Mouse (Mus musculus): ENCODE measurements around the gene Ints11. TPM values are rescaled to one million over a fixed set of nuclear protein-coding genes. Genes with fewer than 3 reads are reported as not detected.
A peak's percentile ranks its signal among the peaks of the same experiment; 100 is the strongest.

Gene Ints11
- polyA plus RNA-seq, 1 experiment: 72.1 TPM

DNA sequence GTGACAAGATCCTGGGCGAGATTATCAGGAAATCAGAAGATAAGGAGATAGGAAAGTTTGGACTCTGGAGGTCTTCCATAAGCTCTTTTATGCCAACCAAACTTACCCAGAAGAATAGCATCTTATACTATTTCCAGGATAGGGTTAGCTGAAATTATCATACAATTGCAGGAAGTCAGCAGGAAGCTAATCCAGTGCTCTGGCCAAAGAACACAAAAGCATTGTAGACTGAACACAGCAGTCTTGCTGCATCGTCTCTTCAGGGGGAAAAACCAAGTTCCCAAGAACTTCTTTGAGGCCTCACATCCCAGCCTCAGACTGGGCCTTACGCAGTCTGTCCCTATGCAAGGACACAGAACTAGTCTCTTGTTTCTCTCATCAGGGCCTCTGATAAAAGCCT lies 14.2 kb downstream of the Ints11 start:
- TF ChIP-seq REST (IDR thresholded peaks at IDR 0.05; ENCODE audit: insufficient read depth, insufficient read length) (no peak), MAX (IDR thresholded peaks at IDR 0.05; ENCODE audit: low read depth) (no peak), TCF3 (IDR thresholded peaks at IDR 0.05; ENCODE audit: insufficient read length, low read depth) (no peak), POLR2A (IDR thresholded peaks at IDR 0.05; ENCODE audit: insufficient read length, low read depth) (no peak), TCF12 (IDR thresholded peaks at IDR 0.05; ENCODE audit: insufficient read depth, poor library complexity, severe bottlenecking) (no peak), USF1 (IDR thresholded peaks at IDR 0.05; ENCODE audit: low read depth) (no peak), MYOD1 (IDR thresholded peaks at IDR 0.05; ENCODE audit: control insufficient read depth in 1 of 3, insufficient read length in 2 of 3, low read depth in 2 of 3) (no peak), POLR2AphosphoS2 (IDR thresholded peaks at IDR 0.05; ENCODE audit: insufficient read length, low read depth) (no peak), E2F4 (IDR thresholded peaks at IDR 0.05; ENCODE audit: insufficient read depth) (no peak)
- Histone ChIP-seq H3K4me2 (ENCODE audit: low read depth) (no peak overlapping the region), H3ac (ENCODE audit: control insufficient read depth, insufficient read length) (no peak overlapping the region), H3K27me3 (ENCODE audit: control insufficient read depth, insufficient read depth, insufficient read length) (no peaks in the 10 kb centered on the region), H3K4me3 (no peak overlapping the region), H3K79me2 (ENCODE audit: control insufficient read depth, insufficient read depth) (peaks cover 3% of the 10 kb centered on the region), H3K36me3 (ENCODE audit: control insufficient read depth, insufficient read depth) (peaks cover 14% of the 10 kb centered on the region)

DNA sequence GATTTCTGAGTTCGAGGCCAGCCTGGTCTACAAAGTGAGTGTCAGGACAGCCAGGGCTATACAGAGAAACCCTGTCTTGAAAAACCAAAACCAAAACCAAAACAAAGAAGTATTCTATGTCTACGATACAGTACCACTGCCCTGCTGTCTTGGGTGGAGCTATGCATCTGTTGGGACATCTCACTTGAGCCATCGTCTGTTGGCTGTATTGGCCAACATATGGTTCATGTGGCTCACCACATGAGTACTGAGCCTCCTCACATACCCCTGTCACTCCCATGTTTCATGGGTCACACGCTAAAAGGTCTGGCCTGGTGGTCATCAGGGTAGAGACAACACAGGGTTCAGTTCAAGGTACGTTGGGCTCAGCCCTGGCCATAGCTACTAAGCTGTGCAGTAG lies 17.0 kb downstream of the Ints11 start:
- Histone ChIP-seq H3K27me3 (ENCODE audit: control insufficient read depth, insufficient read depth, insufficient read length) (no peaks in the 10 kb centered on the region), H3K4me2 (ENCODE audit: low read depth) (no peak overlapping the region), H3K79me2 (ENCODE audit: control insufficient read depth, insufficient read depth) (peaks cover 3% of the 10 kb centered on the region), H3K4me3 (no peak overlapping the region), H3ac (ENCODE audit: control insufficient read depth, insufficient read length) (no peak overlapping the region), H3K36me3 (ENCODE audit: control insufficient read depth, insufficient read depth) (peaks cover 9% of the 10 kb centered on the region)
- TF ChIP-seq SRF (IDR thresholded peaks at IDR 0.05; ENCODE audit: control insufficient read depth, insufficient read length, low read depth) (no peak), MAX (IDR thresholded peaks at IDR 0.05; ENCODE audit: low read depth) (no peak), REST (IDR thresholded peaks at IDR 0.05; ENCODE audit: insufficient read depth, insufficient read length) (no peak)

GRCm38 (mm10) chr4:155887674-155888073 lies 18.3 kb downstream of the Ints11 start:
- Histone ChIP-seq H3K27me3 (ENCODE audit: control insufficient read depth, insufficient read depth, insufficient read length) (no peaks in the 10 kb centered on the region), H3K79me2 (ENCODE audit: control insufficient read depth, insufficient read depth) (peaks cover 2% of the 10 kb centered on the region), H3ac (ENCODE audit: control insufficient read depth, insufficient read length) (no peak overlapping the region), H3K4me3 (no peak overlapping the region), H3K4me2 (ENCODE audit: low read depth) (no peak overlapping the region), H3K36me3 (ENCODE audit: control insufficient read depth, insufficient read depth) (peaks cover 9% of the 10 kb centered on the region)
- TF ChIP-seq POLR2AphosphoS2 (IDR thresholded peaks at IDR 0.05; ENCODE audit: insufficient read length, low read depth): peak; percentile 38
- no peak for TF ChIP-seq CEBPB (IDR thresholded peaks at IDR 0.05; ENCODE audit: insufficient read depth, poor library complexity, severe bottlenecking)
- no peak for TF ChIP-seq MYOG (IDR thresholded peaks at IDR 0.05; ENCODE audit: control insufficient read depth in 1 of 3, insufficient read depth in 1 of 3, insufficient read length in 2 of 3, low read depth in 2 of 3)
- no peak for TF ChIP-seq TCF12 (IDR thresholded peaks at IDR 0.05; ENCODE audit: insufficient read depth, poor library complexity, severe bottlenecking)
- no peak for TF ChIP-seq REST (IDR thresholded peaks at IDR 0.05; ENCODE audit: insufficient read depth, insufficient read length)

GRCm38 (mm10) chr4:155888181-155888580 lies 18.8 kb downstream of the Ints11 start:
- H3K27me3 ChIP-seq (ENCODE audit: control insufficient read depth, insufficient read depth, insufficient read length): no peaks in the 10 kb centered on the region
- H3K4me2 ChIP-seq (ENCODE audit: low read depth): no peak overlapping the region
- peaks cover 8% of the 10 kb centered on the region for H3K79me2 ChIP-seq (ENCODE audit: control insufficient read depth, insufficient read depth)
- no peak overlapping the region for H3K4me3 ChIP-seq
- peaks cover 9% of the 10 kb centered on the region for H3K36me3 ChIP-seq (ENCODE audit: control insufficient read depth, insufficient read depth)
- H3ac ChIP-seq (ENCODE audit: control insufficient read depth, insufficient read length): no peak overlapping the region
- TF ChIP-seq SRF (IDR thresholded peaks at IDR 0.05; ENCODE audit: control insufficient read depth, insufficient read length, low read depth) (no peak), TCF12 (IDR thresholded peaks at IDR 0.05; ENCODE audit: insufficient read depth, poor library complexity, severe bottlenecking) (no peak), REST (IDR thresholded peaks at IDR 0.05; ENCODE audit: insufficient read depth, insufficient read length) (no peak), USF1 (IDR thresholded peaks at IDR 0.05; ENCODE audit: low read depth) (no peak), MAX (IDR thresholded peaks at IDR 0.05; ENCODE audit: low read depth) (no peak), CEBPB (IDR thresholded peaks at IDR 0.05; ENCODE audit: insufficient read depth, poor library complexity, severe bottlenecking) (no peak), POLR2A (IDR thresholded peaks at IDR 0.05; ENCODE audit: insufficient read length, low read depth) (no peak)

DNA sequence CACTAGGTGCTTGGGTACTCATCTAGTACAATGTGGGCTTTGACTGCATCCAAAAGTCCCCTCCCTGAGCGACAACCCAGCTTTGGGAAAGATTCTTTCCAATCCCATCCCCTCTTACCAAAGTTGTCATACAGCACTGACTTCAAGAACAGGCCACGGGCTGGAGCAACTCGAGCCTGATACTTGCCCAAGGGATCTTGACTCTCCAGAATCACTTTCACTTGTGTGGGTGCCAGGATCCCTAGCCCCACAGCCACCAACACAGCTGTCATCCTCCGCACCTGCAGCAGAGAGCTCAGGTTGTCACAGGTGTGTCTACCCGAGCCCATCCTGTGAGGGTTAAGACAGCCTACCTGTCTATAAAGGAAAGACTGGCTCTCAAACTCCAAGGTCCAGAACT lies 20.0 kb downstream of the Ints11 start:
- TF ChIP-seq MAX (IDR thresholded peaks at IDR 0.05; ENCODE audit: low read depth) (no peak), TCF3 (IDR thresholded peaks at IDR 0.05; ENCODE audit: insufficient read length, low read depth) (no peak), CEBPB (IDR thresholded peaks at IDR 0.05; ENCODE audit: insufficient read depth, poor library complexity, severe bottlenecking) (no peak), POLR2AphosphoS2 (IDR thresholded peaks at IDR 0.05; ENCODE audit: insufficient read length, low read depth) (no peak), E2F4 (IDR thresholded peaks at IDR 0.05; ENCODE audit: insufficient read depth) (no peak), POLR2A (IDR thresholded peaks at IDR 0.05; ENCODE audit: insufficient read length, low read depth) (no peak), MYOG (IDR thresholded peaks at IDR 0.05; ENCODE audit: control insufficient read depth in 1 of 3, insufficient read depth in 1 of 3, insufficient read length in 2 of 3, low read depth in 2 of 3) (no peak), USF1 (IDR thresholded peaks at IDR 0.05; ENCODE audit: low read depth) (no peak), REST (IDR thresholded peaks at IDR 0.05; ENCODE audit: insufficient read depth, insufficient read length) (no peak), TCF12 (IDR thresholded peaks at IDR 0.05; ENCODE audit: insufficient read depth, poor library complexity, severe bottlenecking) (no peak)
- H3K4me2 ChIP-seq (ENCODE audit: low read depth): no peak overlapping the region

More for the DNA sequence above, 20.0 kb downstream of the Ints11 start:
- Histone ChIP-seq H3K4me3 (no peak overlapping the region), H3K79me2 (ENCODE audit: control insufficient read depth, insufficient read depth) (peaks cover 17% of the 10 kb centered on the region), H3K27me3 (ENCODE audit: control insufficient read depth, insufficient read depth, insufficient read length) (no peaks in the 10 kb centered on the region), H3ac (ENCODE audit: control insufficient read depth, insufficient read length) (no peak overlapping the region), H3K36me3 (ENCODE audit: control insufficient read depth, insufficient read depth) (peaks cover 9% of the 10 kb centered on the region)
